ENCODE assay signal across 29 mouse cellular contexts in genomic region chr17:71681666-71682065, GRCm38 (mm10). TPM values are rescaled to one million over a fixed set of nuclear protein-coding genes. Genes with fewer than 3 reads are reported as not detected.
DNase-seq lines count a peak whose midpoint lies in the region; ATAC-seq and TF ChIP-seq lines count a peak whose summit lies in the region.
"Had no signal": no experiment of that assay in that cellular context is flagged by ENCODE, and none has a peak within 500 bp of the region (broad histone marks: within the 10 kb centered on the region; RNA-seq: fewer than 3 reads in every experiment).

No protein-coding gene starts in this region.

- H3K27ac ChIP-seq in embryonic facial prominence, embryonic 14.5 days (replicated peaks; ENCODE audit: low read depth, low read length) = no peak overlapping the region
- no peak overlapping the region for H3K27ac ChIP-seq in midbrain, embryonic 11.5 days (ENCODE audit: low read depth, low read length)
- H3K27ac ChIP-seq: embryonic facial prominence, embryonic 13.5 days; forebrain, embryonic 13.5 days; forebrain, embryonic 15.5 days had no signal

- WGBS in embryonic facial prominence, embryonic 14.5 days = 77% methylated on average over 14 of the region's 14 CpGs
- 63% methylated on average over 14 of the region's 14 CpGs for WGBS in midbrain, embryonic 11.5 days

- H3K4me1 ChIP-seq in embryonic facial prominence, embryonic 14.5 days (ENCODE audit: control insufficient read depth, insufficient read depth, low read length) = no peaks in the 10 kb centered on the region
- no peaks in the 10 kb centered on the region for H3K4me1 ChIP-seq in midbrain, embryonic 11.5 days (ENCODE audit: control insufficient read depth, insufficient read depth, low read length)

- H3K4me3 ChIP-seq in embryonic facial prominence, embryonic 14.5 days (ENCODE audit: low read depth, low read length) = no peak overlapping the region
- H3K4me3 ChIP-seq in midbrain, embryonic 11.5 days (ENCODE audit: low read depth, low read length) = no peak overlapping the region
- H3K4me3 ChIP-seq: embryonic facial prominence, embryonic 13.5 days; forebrain, embryonic 13.5 days; forebrain, embryonic 15.5 days had no signal

- no peaks in the 10 kb centered on the region for H3K9me3 ChIP-seq in embryonic facial prominence, embryonic 14.5 days (ENCODE audit: control insufficient read depth, low read length)
- H3K9me3 ChIP-seq in midbrain, embryonic 11.5 days (ENCODE audit: control insufficient read depth, low read length) = no peaks in the 10 kb centered on the region
- H3K9me3 ChIP-seq: embryonic facial prominence, embryonic 13.5 days; forebrain, embryonic 13.5 days; forebrain, embryonic 15.5 days had no signal

- no peak for ATAC-seq in embryonic facial prominence, embryonic 14.5 days (ENCODE audit: low read depth)
- no peak for ATAC-seq in midbrain, embryonic 11.5 days (ENCODE audit: low FRiP score)
- ATAC-seq: activated CD4-positive, CD25-positive, alpha-beta regulatory T cell, adult 4 months; CD4-positive, CD25-positive, alpha-beta regulatory T cell, adult 4 months; forebrain, embryonic 13.5 days; forebrain, embryonic 15.5 days; forebrain, postnatal 0 days; Patski had no signal

- no peaks in the 10 kb centered on the region for H3K27me3 ChIP-seq in embryonic facial prominence, embryonic 14.5 days (replicated peaks; ENCODE audit: control insufficient read depth, insufficient read depth, low read length)
- H3K27me3 ChIP-seq in midbrain, embryonic 11.5 days (ENCODE audit: control insufficient read depth, insufficient read depth, low read length) = no peaks in the 10 kb centered on the region
- H3K27me3 ChIP-seq: CH12.LX; embryonic facial prominence, embryonic 13.5 days; forebrain, embryonic 13.5 days; forebrain, embryonic 15.5 days; Patski had no signal

- no peak for TF ChIP-seq POLR2A in brain, embryonic 14.5 days (IDR thresholded peaks at IDR 0.05; ENCODE audit: borderline replicate concordance, extremely low read depth, insufficient read depth, insufficient read length, poor library complexity, severe bottlenecking)

- no peak overlapping the region for H3K9ac ChIP-seq in embryonic facial prominence, embryonic 14.5 days (ENCODE audit: low read depth, low read length)
- H3K9ac ChIP-seq in midbrain, embryonic 11.5 days (ENCODE audit: low read length) = no peak overlapping the region
- H3K9ac ChIP-seq: embryonic facial prominence, embryonic 13.5 days; forebrain, embryonic 13.5 days; forebrain, embryonic 15.5 days; forebrain, postnatal 0 days had no signal

- TF ChIP-seq CTCF in brain, embryonic 14.5 days (IDR thresholded peaks at IDR 0.05; ENCODE audit: borderline replicate concordance, extremely low read depth, insufficient read depth, insufficient read length) = no peak

- no peaks in the 10 kb centered on the region for H3K36me3 ChIP-seq in embryonic facial prominence, embryonic 14.5 days (ENCODE audit: control insufficient read depth, insufficient read depth, low read length)
- no peaks in the 10 kb centered on the region for H3K36me3 ChIP-seq in midbrain, embryonic 11.5 days (ENCODE audit: control insufficient read depth, insufficient read depth, low read length)
- H3K36me3 ChIP-seq: embryonic facial prominence, embryonic 13.5 days; forebrain, embryonic 15.5 days; G1E had no signal

- DNase-seq in CD4-positive helper T cell, adult 2 months (ENCODE audit: low read depth, low spot score) = peak; percentile 33
- DNase-seq in brain, embryonic 14.5 days (ENCODE audit: low read depth) = peak; percentile 22
- peak; percentile 34 for DNase-seq in embryonic facial prominence, embryonic 14.5 days (ENCODE audit: low spot score)
- DNase-seq in retina, postnatal 7 days (ENCODE audit: low read depth, low spot score) = peak; percentile 71
- DNase-seq in heart, postnatal 25 days (ENCODE audit: low spot score) = no peak
- no peak for DNase-seq in midbrain, embryonic 11.5 days (ENCODE audit: low spot score, missing footprints)
- no peak for DNase-seq in embryo, embryonic 9.5 days (ENCODE audit: extremely low spot score)
- DNase-seq: adrenal gland, adult 8-10 months; cerebellum, adult 11 months; cerebellum, adult 18-20 months; cerebellum, adult 8-10 months; cerebellum, adult 9-11 months; cerebellum, postnatal 14 days; cerebellum, postnatal 36 days; embryo, embryonic 11 days; forebrain, postnatal 0 days had no signal

- intact Hi-C loops in heart, postnatal 25 days (cut with DNase I) = no loop called here

- no peak overlapping the region for H3K4me2 ChIP-seq in embryonic facial prominence, embryonic 14.5 days (ENCODE audit: low read depth, low read length)
- H3K4me2 ChIP-seq in midbrain, embryonic 11.5 days = no peak overlapping the region
- H3K4me2 ChIP-seq: embryonic facial prominence, embryonic 13.5 days; forebrain, embryonic 13.5 days; forebrain, embryonic 15.5 days had no signal

RNA-seq across cellular contexts. Expression of gene Togaram2, which starts 8.6 kb away (rescaled TPM):
- polyA plus RNA-seq in brain, embryonic 14.5 days (2012; rRNA removed) = 0.61 and 0.68 TPM in 2 replicates
- polyA plus RNA-seq in embryonic facial prominence, embryonic 14.5 days (2014; fragmentation: Nextera tagmentation; extraction: Ambion mirVana) = 0.62 and 0.93 TPM in 2 replicates
- 1 to 10 TPM; 4.1 to 5.2 TPM for total RNA-seq in heart, postnatal 25 days (2021)
- not detected in 2 replicates for polyA plus RNA-seq in midbrain, embryonic 11.5 days (2014; fragmentation: Nextera tagmentation; extraction: Ambion mirVana)
- total RNA-seq: adrenal gland, postnatal 14 days; adrenal gland, postnatal 36 days; common myeloid progenitor, adult 5-6 weeks had no signal
- polyA plus RNA-seq: activated CD4-positive, CD25-positive, alpha-beta regulatory T cell, adult 4 months; C2C12; CD4-positive, CD25-positive, alpha-beta regulatory T cell, adult 4 months; embryonic facial prominence, embryonic 11.5 days; G1E had no signal

Comparison
In these comparisons a context has a peak if more than half of its experiments do, and no peak if none do; other contexts are left out.
1. DNase-seq: peak in CD4-positive helper T cell, adult 2 months (single experiment), brain, embryonic 14.5 days (single experiment), embryonic facial prominence, embryonic 14.5 days (single experiment) and retina, postnatal 7 days (single experiment); none in heart, postnatal 25 days (single experiment), midbrain, embryonic 11.5 days (single experiment) and embryo, embryonic 9.5 days (single experiment).